Mouse (Mus musculus) lung, postnatal 25 days (tissue): ENCODE measurements around the gene Cfap206.
"Not testable (repeated sequence)": the region's sequence is repeated elsewhere in the genome, so short reads cannot be mapped to it uniquely, and the experiment has no call there.

ENCODE experiments used
- DNase-seq: peaks from one replicate; pipeline ENCODE4 v3.0.0; 2022; ENCODE audit warnings: low spot score

The Cfap206 gene

GRCm38 (mm10) chr4:34729851-34730341, at the start of gene Cfap206:
Gene Cfap206 (minus strand): TSS chr4:34730206.
- peak; percentile 49 for DNase-seq

- peak; percentile 88 for DNase-seq
Observed at GRCm38 (mm10) chr4:34777677-34778527, 47.9 kb upstream of the Cfap206 start, which contains the start of gene Smim8. Gene Smim8 (minus strand): TSS chr4:34778423.

- no peak for DNase-seq
Observed at GRCm38 (mm10) chr4:34771652-34772371, 41.8 kb upstream of the Cfap206 start.

GRCm38 (mm10) chr4:34756163-34756562, 26.2 kb upstream of the Cfap206 start, which contains the start of gene Gm136:
Gene Gm136 (minus strand): TSS chr4:34756263.
- DNase-seq = no peak

GRCm38 (mm10) chr4:34749236-34749635, 19.2 kb upstream of the Cfap206 start:
- DNase-seq = peak; percentile 44

GRCm38 (mm10) chr4:34734461-34734860, 4.5 kb upstream of the Cfap206 start:
- no peak for DNase-seq

GRCm38 (mm10) chr4:34733415-34733814, 3.4 kb upstream of the Cfap206 start:
- DNase-seq = not testable (repeated sequence)

- DNase-seq = not testable (repeated sequence)
Observed at GRCm38 (mm10) chr4:34725710-34726109, 4.3 kb downstream of the Cfap206 start.

- DNase-seq = no peak
Observed at GRCm38 (mm10) chr4:34724306-34724705, 5.7 kb downstream of the Cfap206 start.

- no peak for DNase-seq
Observed at GRCm38 (mm10) chr4:34723186-34723585, 6.8 kb downstream of the Cfap206 start.

- DNase-seq = no peak
Observed at GRCm38 (mm10) chr4:34720127-34720895, 9.7 kb downstream of the Cfap206 start.

- no peak for DNase-seq
Observed at GRCm38 (mm10) chr4:34719421-34719820, 10.6 kb downstream of the Cfap206 start.

- DNase-seq = no peak
Observed at GRCm38 (mm10) chr4:34715062-34715461, 14.9 kb downstream of the Cfap206 start.

- DNase-seq = no peak
Observed at GRCm38 (mm10) chr4:34708127-34708526, 21.9 kb downstream of the Cfap206 start.

GRCm38 (mm10) chr4:34707248-34707647, 22.8 kb downstream of the Cfap206 start:
- DNase-seq = no peak

GRCm38 (mm10) chr4:34703029-34703428, 27.0 kb downstream of the Cfap206 start:
- DNase-seq = no peak

GRCm38 (mm10) chr4:34702231-34702630, 27.8 kb downstream of the Cfap206 start:
- DNase-seq = no peak

- DNase-seq = peak; percentile 66
Observed at GRCm38 (mm10) chr4:34701528-34701927, 28.5 kb downstream of the Cfap206 start.

GRCm38 (mm10) chr4:34688021-34688420, 42.0 kb downstream of the Cfap206 start:
- DNase-seq = no peak

GRCm38 (mm10) chr4:34686874-34687567, 43.0 kb downstream of the Cfap206 start, which contains the start of gene Slc35a1:
Gene Slc35a1 (minus strand): TSS chr4:34687438.
- peak; percentile 93 for DNase-seq

- DNase-seq = no peak
Observed at GRCm38 (mm10) chr4:34680530-34680929, 49.5 kb downstream of the Cfap206 start.
